Mouse (Mus musculus) C2C12 (cell line): ENCODE measurements around the gene Dusp28. TPM values are rescaled to one million over a fixed set of nuclear protein-coding genes. Genes with fewer than 3 reads are reported as not detected.

Experiments used
- H3K27me3 ChIP-seq: one replicate; pipeline ENCODE4 v1.6.1; 2011; ENCODE audit not compliant: control insufficient read depth, insufficient read depth, insufficient read length
- H3K36me3 ChIP-seq: one replicate; pipeline ENCODE4 v1.6.1; 2011; ENCODE audit not compliant: control insufficient read depth, insufficient read depth
- H3K4me3 ChIP-seq: one replicate; pipeline ENCODE4 v1.5.1; 2011; ENCODE audit warnings: mild to moderate bottlenecking, control low read depth; ENCODE audit not compliant: poor library complexity, insufficient read depth, severe bottlenecking
- H3K79me2 ChIP-seq: one replicate; pipeline ENCODE4 v1.6.1; 2011; ENCODE audit not compliant: control insufficient read depth, insufficient read depth
- H3K79me3 ChIP-seq: one replicate; pipeline ENCODE4 v1.6.1; 2011; ENCODE audit warnings: low read depth, control low read depth
- H3ac ChIP-seq: one replicate; pipeline ENCODE3; 2011; ENCODE audit warnings: low read depth; ENCODE audit not compliant: control insufficient read depth, insufficient read length
- CEBPB ChIP-seq: IDR thresholded peaks from one replicate; pipeline ENCODE4 v1.6.1; 2011; ENCODE audit warnings: low read depth, mild to moderate bottlenecking, control low read depth, moderate library complexity
- CTCF ChIP-seq: IDR thresholded peaks from one replicate; pipeline ENCODE4 v1.5.1; 2011; ENCODE audit not compliant: control insufficient read depth, insufficient read depth, insufficient read length
- FOSL1 ChIP-seq: IDR thresholded peaks from one replicate; pipeline ENCODE4 v1.8.0; 2011; ENCODE audit warnings: mild to moderate bottlenecking, low read length; ENCODE audit not compliant: poor library complexity, insufficient read depth, severe bottlenecking
- MAX ChIP-seq: IDR thresholded peaks from one replicate; pipeline ENCODE4 v1.6.1; 2011; ENCODE audit warnings: mild to moderate bottlenecking, control low read depth
- MYOD1 ChIP-seq: IDR thresholded peaks from one replicate; pipeline ENCODE4 v1.6.1; 2011; ENCODE audit warnings: low read depth; ENCODE audit not compliant: control insufficient read depth, insufficient read length
- MYOG ChIP-seq: IDR thresholded peaks from one replicate; pipeline ENCODE4 v1.6.1; 2011; ENCODE audit not compliant: control insufficient read depth, insufficient read length; ENCODE audit errors: extremely low read depth
- USF1 ChIP-seq: IDR thresholded peaks from one replicate; pipeline ENCODE4 v1.6.1; 2011; ENCODE audit warnings: low read depth, mild to moderate bottlenecking, control low read depth, moderate library complexity
- polyA plus RNA-seq: library from polyadenylated mRNA; unstranded; fragments of >200 nt; fragmentation: generic; extraction: Trizol; gene quantifications from one replicate; pipeline ENCODE4 v1.2.1, GENCODE M21; 2012; ENCODE audit warnings: missing spikeins

Dusp28 gene
- polyA plus RNA-seq, 1 experiment = 9.3 TPM

- H3K79me3 ChIP-seq = no peaks in the 10 kb centered on the region
- H3K79me2 ChIP-seq = no peaks in the 10 kb centered on the region
- peaks cover 21% of the 10 kb centered on the region for H3K27me3 ChIP-seq
- TF ChIP-seq USF1 = no peak
- TF ChIP-seq MYOG = no peak
- TF ChIP-seq MAX = no peak
- no peak for TF ChIP-seq CEBPB
- no peak for TF ChIP-seq MYOD1
- no peak overlapping the region for H3K4me3 ChIP-seq
- H3K36me3 ChIP-seq = no peaks in the 10 kb centered on the region
- H3ac ChIP-seq = no peak overlapping the region
These were observed 34.1 kb upstream of the Dusp28 start for GRCm38 (mm10) chr1:92872666-92873065.

- Histone ChIP-seq H3K79me2 (no peaks in the 10 kb centered on the region), H3K79me3 (no peaks in the 10 kb centered on the region), H3K4me3 (no peak overlapping the region), H3K27me3 (peaks cover 21% of the 10 kb centered on the region), H3ac (no peak overlapping the region), H3K36me3 (no peaks in the 10 kb centered on the region)
- TF ChIP-seq MYOD1 (no peak), USF1 (no peak), MYOG (no peak), CTCF (no peak), CEBPB (no peak), MAX (no peak), FOSL1 (no peak)
These were observed 32.8 kb upstream of the Dusp28 start for GRCm38 (mm10) chr1:92874011-92874410.

GRCm38 (mm10) chr1:92875360-92876111 is 31.2 kb upstream of the Dusp28 start:
- Histone ChIP-seq H3K27me3 (peaks cover 21% of the 10 kb centered on the region), H3K79me3 (no peaks in the 10 kb centered on the region), H3K79me2 (no peaks in the 10 kb centered on the region), H3K36me3 (no peaks in the 10 kb centered on the region), H3ac (no peak overlapping the region), H3K4me3 (no peak overlapping the region)
- TF ChIP-seq CTCF = no peak
- no peak for TF ChIP-seq MAX
- no peak for TF ChIP-seq MYOG
- no peak for TF ChIP-seq CEBPB
- TF ChIP-seq MYOD1 = no peak
- no peak for TF ChIP-seq FOSL1
- TF ChIP-seq USF1 = no peak

- H3K27me3 ChIP-seq = peaks cover 23% of the 10 kb centered on the region
- H3K36me3 ChIP-seq = no peaks in the 10 kb centered on the region
- no peak overlapping the region for H3K4me3 ChIP-seq
- H3ac ChIP-seq = no peak overlapping the region
- no peaks in the 10 kb centered on the region for H3K79me2 ChIP-seq
- TF ChIP-seq CEBPB (no peak), USF1 (no peak), CTCF (no peak), MAX (no peak), MYOG (no peak), MYOD1 (no peak), FOSL1 (no peak)
- H3K79me3 ChIP-seq = no peaks in the 10 kb centered on the region
These were observed 29.3 kb upstream of the Dusp28 start for GRCm38 (mm10) chr1:92877431-92877978.

GRCm38 (mm10) chr1:92878066-92878741 is 28.6 kb upstream of the Dusp28 start:
- Histone ChIP-seq H3ac (no peak overlapping the region), H3K36me3 (no peaks in the 10 kb centered on the region)
- no peak for TF ChIP-seq CTCF
- no peak for TF ChIP-seq MYOD1

More at GRCm38 (mm10) chr1:92878066-92878741, 28.6 kb upstream of the Dusp28 start:
- Histone ChIP-seq H3K79me3 (no peaks in the 10 kb centered on the region), H3K4me3 (no peak overlapping the region), H3K27me3 (peaks cover 29% of the 10 kb centered on the region), H3K79me2 (no peaks in the 10 kb centered on the region)
